Mouse (Mus musculus): ENCODE measurements around the gene Bglap2. TPM values are rescaled to one million over a fixed set of nuclear protein-coding genes. Genes with fewer than 3 reads are reported as not detected.
A peak's percentile ranks its signal among the peaks of the same experiment; 100 is the strongest.

Gene Bglap2
- polyA plus RNA-seq, 1 experiment from 2014 or later: not detected

GRCm38 (mm10) chr3:88410645-88411031 is 32.1 kb upstream of the Bglap2 start:
- ATAC-seq (peak; percentile 6; the same call in 1 of the 2 replicates), DNase-seq (peak; percentile 27)
- peak overlapping the region; percentile 75 for H3K9ac ChIP-seq (replicated peaks)
- peaks cover 20% of the 10 kb centered on the region for H3K36me3 ChIP-seq (replicated peaks; ENCODE audit: insufficient read depth, low read length)
- H3K27me3 ChIP-seq (ENCODE audit: insufficient read depth, low read length): no peaks in the 10 kb centered on the region
- H3K27ac ChIP-seq (ENCODE audit: low read depth): peak overlapping the region; percentile 96
- WGBS (ENCODE audit: insufficient replicate concordance): 21% methylated on average over 7 of the region's 7 CpGs
- peak overlapping the region; percentile 57 for H3K4me3 ChIP-seq (ENCODE audit: low read depth, low read length)
- no peak for TF ChIP-seq EP300 (IDR thresholded peaks at IDR 0.05; ENCODE audit: low read depth)
- TF ChIP-seq CTCF (IDR thresholded peaks at IDR 0.05; ENCODE audit: low read depth): no peak
- H3K9me3 ChIP-seq (ENCODE audit: low read length): no peaks in the 10 kb centered on the region
- H3K4me2 ChIP-seq (ENCODE audit: low read depth, low read length): peak overlapping the region; percentile 85
- H3K4me1 ChIP-seq (ENCODE audit: insufficient read depth): peaks cover 51% of the 10 kb centered on the region

GRCm38 (mm10) chr3:88409741-88410644 is 31.5 kb upstream of the Bglap2 start, which contains the start of gene Pmf1:
Pmf1 (minus strand) TSS chr3:88410331.
- under 1% methylated on average over 49 of the region's 54 CpGs for WGBS (ENCODE audit: insufficient replicate concordance)
- H3K9me3 ChIP-seq (ENCODE audit: low read length): no peaks in the 10 kb centered on the region
- H3K4me2 ChIP-seq (ENCODE audit: low read depth, low read length): peak within 1 kb of the TSS; percentile 85
- DNase-seq: peak; percentile 93
- H3K27ac ChIP-seq (ENCODE audit: low read depth): peak within 1 kb of the TSS; percentile 96
- H3K27me3 ChIP-seq (ENCODE audit: insufficient read depth, low read length): no peaks in the 10 kb centered on the region
- peak; percentile 46; the same call in 1 of the 2 replicates for TF ChIP-seq EP300 (IDR thresholded peaks at IDR 0.05; ENCODE audit: low read depth)
- TF ChIP-seq CTCF (IDR thresholded peaks at IDR 0.05; ENCODE audit: low read depth): no peak
- ATAC-seq: peak; percentile 93
- peaks cover 45% of the 10 kb centered on the region for H3K4me1 ChIP-seq (ENCODE audit: insufficient read depth)
- H3K36me3 ChIP-seq (replicated peaks; ENCODE audit: insufficient read depth, low read length): peaks cover 13% of the 10 kb centered on the region
- H3K9ac ChIP-seq (replicated peaks): peak within 1 kb of the TSS; percentile 75
- H3K4me3 ChIP-seq (ENCODE audit: low read depth, low read length): peak within 1 kb of the TSS; percentile 57

GRCm38 (mm10) chr3:88408953-88409352 is 30.5 kb upstream of the Bglap2 start:
- Histone ChIP-seq H3K27ac (ENCODE audit: low read depth) (peak overlapping the region; percentile 96), H3K4me2 (ENCODE audit: low read depth, low read length) (peak overlapping the region; percentile 85), H3K9me3 (ENCODE audit: low read length) (no peaks in the 10 kb centered on the region), H3K4me1 (ENCODE audit: insufficient read depth) (peaks cover 42% of the 10 kb centered on the region), H3K36me3 (replicated peaks; ENCODE audit: insufficient read depth, low read length) (peaks cover 13% of the 10 kb centered on the region), H3K4me3 (ENCODE audit: low read depth, low read length) (peak overlapping the region; percentile 57), H3K27me3 (ENCODE audit: insufficient read depth, low read length) (no peaks in the 10 kb centered on the region), H3K9ac (replicated peaks) (peak overlapping the region; percentile 75)
- DNase-seq (peak; percentile 16), ATAC-seq (no peak)
- WGBS (ENCODE audit: insufficient replicate concordance): 30% methylated on average over 5 of the region's 5 CpGs
- TF ChIP-seq EP300 (IDR thresholded peaks at IDR 0.05; ENCODE audit: low read depth): no peak
- no peak for TF ChIP-seq CTCF (IDR thresholded peaks at IDR 0.05; ENCODE audit: low read depth)

GRCm38 (mm10) chr3:88407529-88407928 is 29.0 kb upstream of the Bglap2 start:
- Histone ChIP-seq H3K4me2 (ENCODE audit: low read depth, low read length) (no peak overlapping the region), H3K36me3 (replicated peaks; ENCODE audit: insufficient read depth, low read length) (peaks cover 16% of the 10 kb centered on the region), H3K27me3 (ENCODE audit: insufficient read depth, low read length) (no peaks in the 10 kb centered on the region), H3K4me1 (ENCODE audit: insufficient read depth) (peaks cover 40% of the 10 kb centered on the region), H3K9me3 (ENCODE audit: low read length) (no peaks in the 10 kb centered on the region), H3K9ac (replicated peaks) (no peak overlapping the region), H3K27ac (ENCODE audit: low read depth) (no peak overlapping the region), H3K4me3 (ENCODE audit: low read depth, low read length) (no peak overlapping the region)
- DNase-seq: no peak
- 59% methylated on average over 7 of the region's 7 CpGs for WGBS (ENCODE audit: insufficient replicate concordance)
- TF ChIP-seq EP300 (IDR thresholded peaks at IDR 0.05; ENCODE audit: low read depth): no peak
- TF ChIP-seq CTCF (IDR thresholded peaks at IDR 0.05; ENCODE audit: low read depth): no peak
- ATAC-seq: no peak

- Histone ChIP-seq H3K36me3 (replicated peaks; ENCODE audit: insufficient read depth, low read length) (peaks cover 12% of the 10 kb centered on the region), H3K27me3 (ENCODE audit: insufficient read depth, low read length) (no peaks in the 10 kb centered on the region), H3K9me3 (ENCODE audit: low read length) (no peaks in the 10 kb centered on the region), H3K4me2 (ENCODE audit: low read depth, low read length) (no peak overlapping the region), H3K27ac (ENCODE audit: low read depth) (no peak overlapping the region), H3K9ac (replicated peaks) (no peak overlapping the region), H3K4me3 (ENCODE audit: low read depth, low read length) (no peak overlapping the region), H3K4me1 (ENCODE audit: insufficient read depth) (peaks cover 36% of the 10 kb centered on the region)
- ATAC-seq (no peak), DNase-seq (peak; percentile 70)
- WGBS (ENCODE audit: insufficient replicate concordance): 2% methylated on average over 2 of the region's 2 CpGs
- TF ChIP-seq EP300 (IDR thresholded peaks at IDR 0.05; ENCODE audit: low read depth) (no peak), CTCF (IDR thresholded peaks at IDR 0.05; ENCODE audit: low read depth) (peak; percentile 96)
Measured at GRCm38 (mm10) chr3:88407090-88407489, 28.6 kb upstream of the Bglap2 start.

- no peaks in the 10 kb centered on the region for H3K27me3 ChIP-seq (ENCODE audit: insufficient read depth, low read length)
- TF ChIP-seq EP300 (IDR thresholded peaks at IDR 0.05; ENCODE audit: low read depth) (no peak), CTCF (IDR thresholded peaks at IDR 0.05; ENCODE audit: low read depth) (no peak)
- peaks cover 9% of the 10 kb centered on the region for H3K4me1 ChIP-seq (ENCODE audit: insufficient read depth)
- WGBS (ENCODE audit: insufficient replicate concordance): 79% methylated on average over 10 of the region's 10 CpGs
- DNase-seq: no peak
- no peak for ATAC-seq
- no peak overlapping the region for H3K4me2 ChIP-seq (ENCODE audit: low read depth, low read length)
- H3K9me3 ChIP-seq (ENCODE audit: low read length): no peaks in the 10 kb centered on the region
- H3K4me3 ChIP-seq (ENCODE audit: low read depth, low read length): no peak overlapping the region
- H3K27ac ChIP-seq (ENCODE audit: low read depth): no peak overlapping the region
- H3K9ac ChIP-seq (replicated peaks): no peak overlapping the region
- peaks cover 19% of the 10 kb centered on the region for H3K36me3 ChIP-seq (replicated peaks; ENCODE audit: insufficient read depth, low read length)
Measured at GRCm38 (mm10) chr3:88403522-88404230, 25.2 kb upstream of the Bglap2 start.

All from liver, postnatal 0 days (tissue).